In the genomic region with DNA sequence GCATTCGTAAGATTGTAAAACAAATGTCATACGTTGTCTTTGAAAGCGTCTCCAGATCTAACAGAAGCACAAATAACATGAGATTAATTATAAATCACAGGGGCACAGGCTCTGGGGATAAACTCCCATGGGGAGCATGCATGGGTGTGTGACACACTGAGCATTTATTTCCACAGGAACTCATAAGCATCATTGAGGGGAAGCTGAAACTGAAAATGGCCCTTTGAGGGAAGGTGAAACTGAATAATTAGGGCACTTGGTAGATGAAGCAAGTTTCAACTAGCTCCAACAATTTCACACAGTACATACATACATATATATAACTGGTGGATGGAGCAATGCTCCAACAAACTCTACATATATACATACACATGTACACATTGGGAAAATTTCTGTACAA, we compare ENCODE assay signal across 31 mouse cellular contexts. TPM values are rescaled to one million over a fixed set of nuclear protein-coding genes. Genes with fewer than 3 reads are reported as not detected.
DNase-seq lines count a peak whose midpoint lies in the region; ATAC-seq and TF ChIP-seq lines count a peak whose summit lies in the region.
"Had no signal": no experiment of that assay in that cellular context is flagged by ENCODE, and none has a peak within 500 bp of the region (broad histone marks: within the 10 kb centered on the region; RNA-seq: fewer than 3 reads in every experiment).

No protein-coding gene starts in this region.

- no peaks in the 10 kb centered on the region for H3K9me3 ChIP-seq in forebrain, embryonic 13.5 days (replicated peaks)
- H3K9me3 ChIP-seq: embryonic facial prominence, embryonic 15.5 days; forebrain, embryonic 15.5 days; hindbrain, embryonic 13.5 days; megakaryocyte, embryonic 14.5 days; midbrain, embryonic 13.5 days; neural tube, embryonic 13.5 days; stomach, embryonic 15.5 days had no signal

- DNase-seq in spleen, adult 2 months (ENCODE audit: low read depth in 1 of 2, low spot score in 2 of 2) = peak; percentile 67 to 86
- no peak for DNase-seq in spleen, postnatal 10 days (ENCODE audit: low spot score in 2 of 2)
- DNase-seq in urinary bladder, postnatal 36 days (ENCODE audit: low spot score in 2 of 2) = no peak
- DNase-seq: adrenal gland, postnatal 25 days; cerebellum, adult 9-10 months; gastrocnemius, postnatal 25 days; kidney, adult 2 months; kidney, postnatal 10 days; right cerebral cortex, adult 18-20 months; thymus, adult 18-20 months; thymus, postnatal 36 days had no signal

- 36% methylated on average over 3 of the region's 3 CpGs for WGBS in spleen, adult 2 months
- WGBS in forebrain, embryonic 13.5 days = 89% methylated on average over 3 of the region's 3 CpGs

- H3K9ac ChIP-seq in forebrain, embryonic 13.5 days = no peak overlapping the region
- H3K9ac ChIP-seq: embryonic facial prominence, embryonic 15.5 days; forebrain, embryonic 15.5 days; hindbrain, embryonic 13.5 days; midbrain, embryonic 13.5 days; neural tube, embryonic 13.5 days; stomach, embryonic 15.5 days had no signal

- no peaks in the 10 kb centered on the region for H3K27me3 ChIP-seq in spleen, adult 2 months (ENCODE audit: control insufficient read depth, insufficient read depth, low read length)
- H3K27me3 ChIP-seq in forebrain, embryonic 13.5 days = no peaks in the 10 kb centered on the region
- H3K27me3 ChIP-seq: embryonic facial prominence, embryonic 15.5 days; forebrain, embryonic 15.5 days; hindbrain, embryonic 13.5 days; megakaryocyte, embryonic 14.5 days; midbrain, embryonic 13.5 days; neural tube, embryonic 13.5 days; stomach, embryonic 15.5 days had no signal

- H3K4me1 ChIP-seq in spleen, adult 2 months (ENCODE audit: control insufficient read depth, insufficient read depth, insufficient read length) = peaks cover 26% of the 10 kb centered on the region
- no peaks in the 10 kb centered on the region for H3K4me1 ChIP-seq in forebrain, embryonic 13.5 days
- H3K4me1 ChIP-seq: embryonic facial prominence, embryonic 15.5 days; forebrain, embryonic 15.5 days; hindbrain, embryonic 13.5 days; megakaryocyte, embryonic 14.5 days; midbrain, embryonic 13.5 days; neural tube, embryonic 13.5 days; stomach, embryonic 15.5 days had no signal

- 0 out of 2 replicates have a peak, but pooled peaks have one; percentile 58 for ATAC-seq in common myeloid progenitor, adult 5-6 weeks (replicated peaks; ENCODE audit: low read depth, poor library complexity, severe bottlenecking)
- peak; percentile 39; the same call in 1 of the 2 replicates for ATAC-seq in megakaryocyte progenitor cell, adult 5-6 weeks (replicated peaks; ENCODE audit: poor library complexity)
- no peak for ATAC-seq in cerebellum, adult (ENCODE audit: insufficient number of reproducible peaks, low FRiP score, low TSS enrichment)
- no peak for ATAC-seq in forebrain, embryonic 13.5 days
- ATAC-seq: forebrain, embryonic 15.5 days; midbrain, embryonic 13.5 days had no signal

- no peak overlapping the region for H3K4me3 ChIP-seq in spleen, adult 2 months (ENCODE audit: extremely low read depth, insufficient read depth, insufficient read length)
- no peak overlapping the region for H3K4me3 ChIP-seq in forebrain, embryonic 13.5 days
- H3K4me3 ChIP-seq: embryonic facial prominence, embryonic 15.5 days; forebrain, embryonic 15.5 days; hindbrain, embryonic 13.5 days; megakaryocyte, embryonic 14.5 days; midbrain, embryonic 13.5 days; neural tube, embryonic 13.5 days; stomach, embryonic 15.5 days had no signal

- H3K36me3 ChIP-seq in spleen, adult 2 months (ENCODE audit: control insufficient read depth, insufficient read depth, low read length) = peaks cover under 1% of the 10 kb centered on the region; the same call in 1 of the 2 replicates
- H3K36me3 ChIP-seq in forebrain, embryonic 13.5 days (ENCODE audit: poor library complexity, severe bottlenecking) = no peaks in the 10 kb centered on the region
- H3K36me3 ChIP-seq: embryonic facial prominence, embryonic 15.5 days; forebrain, embryonic 15.5 days; hindbrain, embryonic 13.5 days; midbrain, embryonic 13.5 days; neural tube, embryonic 13.5 days; stomach, embryonic 15.5 days had no signal

- H3K27ac ChIP-seq in spleen, adult 2 months (ENCODE audit: insufficient read depth, low read length) = peak overlapping the region; percentile 92
- no peak overlapping the region for H3K27ac ChIP-seq in forebrain, embryonic 13.5 days
- H3K27ac ChIP-seq: embryonic facial prominence, embryonic 15.5 days; forebrain, embryonic 15.5 days; hindbrain, embryonic 13.5 days; midbrain, embryonic 13.5 days; neural tube, embryonic 13.5 days; stomach, embryonic 15.5 days had no signal

- TF ChIP-seq POLR2A in spleen, adult 2 months (IDR thresholded peaks at IDR 0.05; ENCODE audit: low read depth, low read length) = peak; percentile 14; the same call in 1 of the 2 replicates

- no peak for TF ChIP-seq CTCF in spleen, adult 2 months (IDR thresholded peaks at IDR 0.05; ENCODE audit: extremely low read depth, insufficient read depth, insufficient read length, insufficient replicate concordance)

- no peak overlapping the region for H3K4me2 ChIP-seq in forebrain, embryonic 13.5 days
- H3K4me2 ChIP-seq: embryonic facial prominence, embryonic 15.5 days; forebrain, embryonic 15.5 days; hindbrain, embryonic 13.5 days; midbrain, embryonic 13.5 days; neural tube, embryonic 13.5 days; stomach, embryonic 15.5 days had no signal

RNA-seq across cellular contexts. Expression of a gene that starts 8.8 kb away (rescaled TPM):
- 35.9 and 38.1 TPM in 2 replicates for polyA plus RNA-seq in spleen, adult 2 months (2012; rRNA removed)
- total RNA-seq in common myeloid progenitor, adult 5-6 weeks (2017) = 1.7 and 2.1 TPM in 2 replicates
- 0.67 and 2.5 TPM in 2 replicates for total RNA-seq in megakaryocyte progenitor cell, adult 5-6 weeks (2015)
- total RNA-seq in megakaryocyte progenitor cell, adult 5-6 weeks (2017) = 1.2 and 1.3 TPM in 2 replicates
- not detected in 2 replicates for polyA plus RNA-seq in forebrain, embryonic 13.5 days (2015; fragmentation: Nextera tagmentation; extraction: Ambion mirVana)
- total RNA-seq: gastrocnemius, postnatal 25 days; heart, postnatal 25 days had no signal
- polyA plus RNA-seq: brain, embryonic 14.5 days; forebrain, embryonic 15.5 days; heart, embryonic 14.5 days; hindbrain, embryonic 13.5 days; intestine, embryonic 14.5 days; limb, embryonic 11.5 days; lung, embryonic 16.5 days; midbrain, embryonic 13.5 days; neural tube, embryonic 13.5 days; stomach, embryonic 15.5 days had no signal

RNA-seq across cellular contexts. Expression of a gene that starts 21.8 kb away (rescaled TPM):
- 27.9 and 34.8 TPM in 2 replicates for polyA plus RNA-seq in spleen, adult 2 months (2012; rRNA removed)
- total RNA-seq in common myeloid progenitor, adult 5-6 weeks (2017) = 13.9 and 26.6 TPM in 2 replicates
- 44.8 and 47.0 TPM in 2 replicates for total RNA-seq in megakaryocyte progenitor cell, adult 5-6 weeks (2015)
- 19.8 and 24.4 TPM in 2 replicates for total RNA-seq in megakaryocyte progenitor cell, adult 5-6 weeks (2017)
- 1.5 TPM in 2 replicates for polyA plus RNA-seq in forebrain, embryonic 13.5 days (2015; fragmentation: Nextera tagmentation; extraction: Ambion mirVana)

RNA-seq across cellular contexts. Expression of a gene that starts 25.4 kb away (rescaled TPM):
- polyA plus RNA-seq in spleen, adult 2 months (2012; rRNA removed) = 8.9 and 12.2 TPM in 2 replicates
- total RNA-seq in common myeloid progenitor, adult 5-6 weeks (2017) = 108 and 113 TPM in 2 replicates
- total RNA-seq in megakaryocyte progenitor cell, adult 5-6 weeks (2015) = 181 and 238 TPM in 2 replicates
- total RNA-seq in megakaryocyte progenitor cell, adult 5-6 weeks (2017) = 142 and 174 TPM in 2 replicates
- 0.86 and 1.0 TPM in 2 replicates for polyA plus RNA-seq in forebrain, embryonic 13.5 days (2015; fragmentation: Nextera tagmentation; extraction: Ambion mirVana)

RNA-seq across cellular contexts. Expression of a gene that starts 42.1 kb away (rescaled TPM):
- 8.6 and 10.2 TPM in 2 replicates for polyA plus RNA-seq in spleen, adult 2 months (2012; rRNA removed)
- not detected in 2 replicates for total RNA-seq in common myeloid progenitor, adult 5-6 weeks (2017)
- total RNA-seq in megakaryocyte progenitor cell, adult 5-6 weeks (2015) = not detected in 2 replicates
- not detected in 2 replicates for total RNA-seq in megakaryocyte progenitor cell, adult 5-6 weeks (2017)
- not detected in 2 replicates for polyA plus RNA-seq in forebrain, embryonic 13.5 days (2015; fragmentation: Nextera tagmentation; extraction: Ambion mirVana)
- total RNA-seq: layer of hippocampus, adult 18-20 months; layer of hippocampus, postnatal 25 days; left cerebral cortex, postnatal 10 days had no signal
- polyA plus RNA-seq: brain, embryonic 14.5 days; forebrain, embryonic 15.5 days; hindbrain, embryonic 13.5 days; midbrain, embryonic 13.5 days had no signal

RNA-seq across cellular contexts. Expression of a gene that starts 51.2 kb away (rescaled TPM):
- polyA plus RNA-seq in spleen, adult 2 months (2012; rRNA removed) = 44.9 and 62.0 TPM in 2 replicates
- 3.1 and 10.3 TPM in 2 replicates for total RNA-seq in common myeloid progenitor, adult 5-6 weeks (2017)
- 4.8 and 5.3 TPM in 2 replicates for total RNA-seq in megakaryocyte progenitor cell, adult 5-6 weeks (2015)
- 0.88 and 1.00 TPM in 2 replicates for total RNA-seq in megakaryocyte progenitor cell, adult 5-6 weeks (2017)
- not detected in 2 replicates for polyA plus RNA-seq in forebrain, embryonic 13.5 days (2015; fragmentation: Nextera tagmentation; extraction: Ambion mirVana)
- total RNA-seq: layer of hippocampus, adult 18-20 months; layer of hippocampus, postnatal 25 days; left cerebral cortex, postnatal 10 days had no signal
- polyA plus RNA-seq: brain, embryonic 14.5 days; embryonic facial prominence, embryonic 15.5 days; forebrain, embryonic 15.5 days; heart, embryonic 14.5 days; hindbrain, embryonic 13.5 days; limb, embryonic 11.5 days; midbrain, embryonic 13.5 days; neural tube, embryonic 13.5 days had no signal

Comparison
In these comparisons a context has a peak if more than half of its experiments do, and no peak if none do; other contexts are left out.
1. DNase-seq: peak in spleen, adult 2 months (2 of 2); none in spleen, postnatal 10 days (0 of 2) and urinary bladder, postnatal 36 days (0 of 2).
2. ATAC-seq: peak in common myeloid progenitor, adult 5-6 weeks (single experiment) and megakaryocyte progenitor cell, adult 5-6 weeks (single experiment); none in cerebellum, adult (single experiment) and forebrain, embryonic 13.5 days (single experiment).